ENCODE assay signal across 8 mouse cellular contexts in genomic region chr11:60540002-60540610, GRCm38 (mm10). TPM values are rescaled to one million over a fixed set of nuclear protein-coding genes. Genes with fewer than 3 reads are reported as not detected.
A peak's percentile ranks its signal among the peaks of the same experiment; 100 is the strongest.
DNase-seq lines count a peak whose midpoint lies in the region; ATAC-seq lines count a peak whose summit lies in the region.

No protein-coding gene starts in this region.

- ATAC-seq in intestine, embryonic 16.5 days, result no peak
- no peak for ATAC-seq in liver, embryonic 12.5 days
- ATAC-seq in neural tube, embryonic 14.5 days (ENCODE audit: low read depth), result no peak

- H3K27ac ChIP-seq in intestine, embryonic 16.5 days (ENCODE audit: low read length), result peak overlapping the region; percentile 14
- no peak overlapping the region for H3K27ac ChIP-seq in liver, embryonic 12.5 days
- H3K27ac ChIP-seq in neural tube, embryonic 14.5 days (ENCODE audit: low read depth, low read length), result no peak overlapping the region

- WGBS in intestine, embryonic 16.5 days, result 4% methylated on average over 4 of the region's 4 CpGs
- WGBS in liver, embryonic 12.5 days (ENCODE audit: insufficient replicate concordance), result 19% methylated on average over 4 of the region's 4 CpGs
- WGBS in neural tube, embryonic 14.5 days, result 10% methylated on average over 4 of the region's 4 CpGs

- peaks cover 4% of the 10 kb centered on the region; the same call in 1 of the 2 replicates for H3K36me3 ChIP-seq in intestine, embryonic 16.5 days (ENCODE audit: control insufficient read depth, insufficient read depth, low read length)
- H3K36me3 ChIP-seq in liver, embryonic 12.5 days, result peaks cover 47% of the 10 kb centered on the region
- 0 out of 2 replicates have a peak, but pooled peaks cover 6% of the 10 kb centered on the region for H3K36me3 ChIP-seq in neural tube, embryonic 14.5 days (ENCODE audit: control insufficient read depth, insufficient read depth, low read length)

- peak; percentile 18 for DNase-seq in cerebellum, adult 9-11 months
- no peak for DNase-seq in cerebellum, postnatal 36 days
- peak; percentile 50 for DNase-seq in MN1 (ENCODE audit: low spot score)
- peak; percentile 62 for DNase-seq in gastrocnemius, adult 18-20 months (ENCODE audit: low spot score)
- DNase-seq in cerebellum, adult 11-12 months, result no peak

- H3K9me3 ChIP-seq in intestine, embryonic 16.5 days (ENCODE audit: control insufficient read depth, low read length), result no peaks in the 10 kb centered on the region
- H3K9me3 ChIP-seq in liver, embryonic 12.5 days (replicated peaks), result no peaks in the 10 kb centered on the region
- H3K9me3 ChIP-seq in neural tube, embryonic 14.5 days (ENCODE audit: control insufficient read depth, low read length), result no peaks in the 10 kb centered on the region

- peaks cover 34% of the 10 kb centered on the region for H3K4me1 ChIP-seq in intestine, embryonic 16.5 days (ENCODE audit: control insufficient read depth, insufficient read depth, low read length)
- H3K4me1 ChIP-seq in liver, embryonic 12.5 days, result peaks cover 67% of the 10 kb centered on the region
- H3K4me1 ChIP-seq in neural tube, embryonic 14.5 days (ENCODE audit: control insufficient read depth, insufficient read depth, low read length), result peaks cover 50% of the 10 kb centered on the region

- H3K27me3 ChIP-seq in intestine, embryonic 16.5 days (replicated peaks; ENCODE audit: control insufficient read depth, insufficient read depth, low read length), result no peaks in the 10 kb centered on the region
- H3K27me3 ChIP-seq in liver, embryonic 12.5 days (replicated peaks), result no peaks in the 10 kb centered on the region
- no peaks in the 10 kb centered on the region for H3K27me3 ChIP-seq in neural tube, embryonic 14.5 days (ENCODE audit: control insufficient read depth, insufficient read depth, low read length)

- H3K4me2 ChIP-seq in intestine, embryonic 16.5 days (ENCODE audit: low read depth, low read length), result peak overlapping the region; percentile 67
- H3K4me2 ChIP-seq in liver, embryonic 12.5 days, result peak overlapping the region; percentile 95
- peak overlapping the region; percentile 99 for H3K4me2 ChIP-seq in neural tube, embryonic 14.5 days (ENCODE audit: low read depth, low read length)

- peak overlapping the region; percentile 59 for H3K9ac ChIP-seq in intestine, embryonic 16.5 days (ENCODE audit: low read depth, low read length)
- H3K9ac ChIP-seq in liver, embryonic 12.5 days, result peak overlapping the region; percentile 63
- 0 out of 2 replicates have a peak overlapping the region, but pooled peaks have one; percentile 12 for H3K9ac ChIP-seq in neural tube, embryonic 14.5 days (replicated peaks; ENCODE audit: low read depth, low read length)

- peak overlapping the region; percentile 52 for H3K4me3 ChIP-seq in intestine, embryonic 16.5 days (ENCODE audit: low read length)
- peak overlapping the region; percentile 96 for H3K4me3 ChIP-seq in liver, embryonic 12.5 days
- peak overlapping the region; percentile 21 for H3K4me3 ChIP-seq in neural tube, embryonic 14.5 days (ENCODE audit: low read depth, low read length)

RNA-seq across cellular contexts. Expression of gene Alkbh5, which starts 3.9 kb away (rescaled TPM):
- 100 to 1,000 TPM; 125 to 130 TPM for total RNA-seq in gastrocnemius, adult 18-20 months (2021)
- polyA plus RNA-seq in intestine, embryonic 16.5 days (2015; fragmentation: Nextera tagmentation; extraction: Ambion mirVana), result 25.9 and 33.0 TPM in 2 replicates
- polyA plus RNA-seq in liver, embryonic 12.5 days (2016; fragmentation: Nextera tagmentation; extraction: Ambion mirVana), result 32.7 and 33.2 TPM in 2 replicates
- 17.0 and 19.9 TPM in 2 replicates for polyA plus RNA-seq in neural tube, embryonic 14.5 days (2014; fragmentation: Nextera tagmentation; extraction: Ambion mirVana)

Comparison
In these comparisons a context has a peak if more than half of its experiments do, and no peak if none do; other contexts are left out.
1. DNase-seq: peak in cerebellum, adult 9-11 months (single experiment), MN1 (single experiment) and gastrocnemius, adult 18-20 months (single experiment); none in cerebellum, postnatal 36 days (0 of 2) and cerebellum, adult 11-12 months (single experiment).
2. H3K4me3 ChIP-seq: peak in every context shown above with its lines; median percentile 96 in liver, embryonic 12.5 days; 52 in intestine, embryonic 16.5 days; 21 in neural tube, embryonic 14.5 days.
3. H3K9ac ChIP-seq: peak in every context shown above with its lines; median percentile 63 in liver, embryonic 12.5 days; 59 in intestine, embryonic 16.5 days; 12 in neural tube, embryonic 14.5 days.
4. Peak in every context shown above with its lines, with median percentiles within 50 percentile points of each other: H3K4me2 ChIP-seq.